Mouse (Mus musculus) embryonic facial prominence, embryonic 14.5 days (tissue): Measurements from ENCODE around the gene Col4a2. TPM values are rescaled to one million over a fixed set of nuclear protein-coding genes. Genes with fewer than 3 reads are reported as not detected.

Source experiments
- ATAC-seq: fragments of 200-750 bp; cut with Nextera tagmentation; 2 replicates; pipeline ENCODE4 v1.8.0; 2017; ENCODE audit warnings: low read depth, moderate number of reproducible peaks, moderate TSS enrichment
- DNase-seq: peaks from one replicate; pipeline ENCODE4 v3.0.0-alpha.2; 2015; ENCODE audit warnings: low spot score
- H3K27ac ChIP-seq: fragments of 300-500 bp; sonication (generic); replicated peaks from 2 replicates; pipeline ENCODE4 v1.5.1; 2014; ENCODE audit warnings: low read depth, mild to moderate bottlenecking, low read length, moderate library complexity
- H3K27me3 ChIP-seq: fragments of 300-500 bp; sonication (generic); replicated peaks from 2 replicates; pipeline ENCODE4 v1.6.1; 2014; ENCODE audit warnings: low read length; ENCODE audit not compliant: control insufficient read depth, insufficient read depth
- H3K36me3 ChIP-seq: fragments of 300-500 bp; sonication (generic); 2 replicates; pipeline ENCODE4 v1.6.1; 2014; ENCODE audit warnings: low read length, mixed read lengths; ENCODE audit not compliant: control insufficient read depth, insufficient read depth
- H3K4me1 ChIP-seq: fragments of 300-500 bp; sonication (generic); 2 replicates; pipeline ENCODE4 v1.6.1; 2014; ENCODE audit warnings: antibody characterized with exemption, low read length; ENCODE audit not compliant: control insufficient read depth, insufficient read depth
- H3K4me2 ChIP-seq: fragments of 300-500 bp; sonication (generic); 2 replicates; pipeline ENCODE4 v1.6.1; 2014; ENCODE audit warnings: low read depth, mild to moderate bottlenecking, low read length, moderate library complexity, mixed read lengths
- H3K4me3 ChIP-seq: fragments of 300-500 bp; sonication (generic); 2 replicates; pipeline ENCODE4 v1.5.1; 2014; ENCODE audit warnings: low read depth, mild to moderate bottlenecking, low read length
- H3K9ac ChIP-seq: fragments of 300-500 bp; sonication (generic); 2 replicates; pipeline ENCODE4 v1.6.1; 2014; ENCODE audit warnings: low read depth, mild to moderate bottlenecking, low read length, moderate library complexity, mixed read lengths
- H3K9me3 ChIP-seq: fragments of 300-500 bp; sonication (generic); 2 replicates; pipeline ENCODE4 v1.6.1; 2016; ENCODE audit warnings: low read length; ENCODE audit not compliant: control insufficient read depth
- WGBS: fragments of 180-500 bp; shearing (Covaris S2); extraction: QIAGEN DNeasy Blood & Tissue Kit; methylation state at CpG from one replicate; pipeline ENCODE4 v1.1.7; 2014; 5-methylcytosine and 5-hydroxymethylcytosine counted together
- polyA plus RNA-seq: library from polyadenylated mRNA; unstranded; fragments of >200 nt; fragmentation: Nextera tagmentation; extraction: Ambion mirVana; gene quantifications from 2 replicates; pipeline ENCODE4 v1.2.1, GENCODE M21; 2014

Gene Col4a2
- polyA plus RNA-seq, 1 experiment from 2014 or later, result 95.9 TPM

DNA sequence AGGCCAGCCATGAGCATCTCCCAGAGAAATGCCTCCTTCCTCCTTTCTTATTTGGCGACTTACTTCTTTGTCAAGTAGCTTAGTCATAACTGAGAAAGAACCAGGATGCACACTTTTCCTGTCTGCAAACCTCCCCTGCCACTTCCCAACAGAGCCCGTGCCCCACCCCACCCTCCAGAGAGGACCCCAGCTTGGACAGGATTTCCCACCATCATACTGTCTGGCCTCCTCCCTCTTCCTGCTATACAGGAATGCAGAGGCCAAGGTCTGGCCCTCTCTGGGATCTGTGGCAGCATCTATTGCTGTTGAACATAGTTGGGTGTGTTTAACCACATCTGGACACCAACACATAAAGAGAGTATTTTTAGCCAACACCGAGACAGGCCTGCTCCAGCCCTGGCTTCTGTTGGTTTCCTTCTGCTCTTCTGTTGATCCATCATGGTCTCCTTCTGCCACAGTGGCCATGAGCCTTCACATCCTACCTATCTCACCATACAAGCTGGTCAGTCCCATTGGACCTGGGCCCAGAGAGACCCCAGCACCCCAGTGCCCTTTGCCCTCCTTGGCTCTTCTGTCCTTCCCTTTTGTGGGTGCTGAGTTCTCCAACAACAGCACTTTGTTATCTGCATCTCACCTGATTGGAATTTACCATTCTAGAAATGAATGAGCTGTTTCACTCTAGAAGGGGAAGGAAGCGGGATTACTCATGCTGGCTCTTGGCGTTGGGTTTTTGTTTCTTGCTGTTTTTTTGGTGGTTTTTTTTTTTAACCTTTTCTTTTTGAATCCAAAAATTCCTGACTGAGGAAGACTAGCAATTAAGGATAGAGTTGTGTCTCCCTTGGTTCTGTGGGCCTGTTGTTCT is 10.3 kb downstream of the Col4a2 start:
- H3K4me1 ChIP-seq, result peaks cover 25% of the 10 kb centered on the region
- WGBS, result 82% methylated on average over 5 of the region's 5 CpGs
- H3K9ac ChIP-seq, result no peak overlapping the region
- H3K27ac ChIP-seq, result no peak overlapping the region
- no peak overlapping the region for H3K4me3 ChIP-seq
- H3K4me2 ChIP-seq, result no peak overlapping the region
- no peaks in the 10 kb centered on the region for H3K36me3 ChIP-seq
- DNase-seq (no peak), ATAC-seq (no peak)
- no peaks in the 10 kb centered on the region for H3K9me3 ChIP-seq
- no peaks in the 10 kb centered on the region for H3K27me3 ChIP-seq

DNA sequence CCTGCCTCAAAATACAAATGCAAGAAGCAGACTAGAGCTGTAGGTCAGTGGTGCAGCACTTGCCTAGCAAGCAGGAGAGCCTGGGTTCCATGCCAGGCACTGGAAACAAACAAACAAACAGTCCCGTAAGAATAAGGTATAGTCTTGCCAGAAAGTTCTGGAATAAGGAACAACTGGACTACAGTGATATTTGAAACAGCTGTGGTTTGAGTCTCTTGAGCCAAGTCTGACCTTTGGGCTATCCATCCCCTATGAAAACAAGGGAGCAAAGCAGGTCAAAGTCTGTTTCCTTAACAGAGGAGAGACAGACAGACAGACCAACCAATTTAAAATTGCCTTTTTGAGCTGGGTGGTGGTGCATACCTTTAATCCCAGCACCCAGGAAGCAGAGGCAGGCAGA is 11.1 kb downstream of the Col4a2 start:
- ATAC-seq (no peak), DNase-seq (no peak)
- no peaks in the 10 kb centered on the region for H3K27me3 ChIP-seq
- H3K9me3 ChIP-seq, result no peaks in the 10 kb centered on the region
- WGBS, result 86% methylated on average over 1 of the region's 1 CpGs
- no peak overlapping the region for H3K27ac ChIP-seq
- H3K4me1 ChIP-seq, result peaks cover 30% of the 10 kb centered on the region
- H3K36me3 ChIP-seq, result no peaks in the 10 kb centered on the region
- H3K9ac ChIP-seq, result no peak overlapping the region
- no peak overlapping the region for H3K4me3 ChIP-seq
- H3K4me2 ChIP-seq, result no peak overlapping the region

DNA sequence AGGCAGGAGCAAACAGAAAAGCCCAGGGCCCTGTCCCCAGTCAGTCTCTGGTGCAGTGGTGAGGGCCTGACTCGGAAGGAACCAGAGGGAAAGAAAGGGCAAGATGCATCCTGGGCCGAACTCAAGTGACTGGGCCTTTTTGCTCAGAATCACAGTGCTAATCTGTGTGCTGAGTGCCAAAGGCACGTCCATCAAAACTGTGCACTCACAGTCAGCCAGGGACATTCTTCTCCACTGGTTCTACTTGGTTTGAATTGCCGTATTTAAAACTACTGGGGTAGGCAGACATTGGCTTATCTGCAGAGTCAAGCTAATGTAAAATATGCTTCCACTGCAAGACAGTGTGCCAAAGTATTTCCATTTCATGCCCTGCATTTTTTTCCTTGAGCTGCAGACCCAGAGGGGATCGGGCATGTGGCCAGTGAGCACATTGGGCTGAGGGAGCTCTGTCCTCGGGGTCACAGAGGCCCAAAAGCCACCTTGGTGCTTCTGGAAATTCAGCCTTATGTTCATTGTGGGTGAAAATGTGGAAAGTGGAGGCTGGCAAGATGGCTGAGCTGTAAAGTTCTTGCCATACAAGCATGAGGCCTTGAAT is 12.3 kb downstream of the Col4a2 start:
- no peaks in the 10 kb centered on the region for H3K9me3 ChIP-seq
- H3K9ac ChIP-seq, result no peak overlapping the region
- DNase-seq (no peak), ATAC-seq (no peak)
- WGBS, result 62% methylated on average over 6 of the region's 6 CpGs
- peaks cover 35% of the 10 kb centered on the region for H3K4me1 ChIP-seq
- H3K27me3 ChIP-seq, result no peaks in the 10 kb centered on the region
- H3K36me3 ChIP-seq, result no peaks in the 10 kb centered on the region
- H3K27ac ChIP-seq, result no peak overlapping the region; the same call in 1 of the 2 replicates
- H3K4me3 ChIP-seq, result no peak overlapping the region
- no peak overlapping the region for H3K4me2 ChIP-seq

DNA sequence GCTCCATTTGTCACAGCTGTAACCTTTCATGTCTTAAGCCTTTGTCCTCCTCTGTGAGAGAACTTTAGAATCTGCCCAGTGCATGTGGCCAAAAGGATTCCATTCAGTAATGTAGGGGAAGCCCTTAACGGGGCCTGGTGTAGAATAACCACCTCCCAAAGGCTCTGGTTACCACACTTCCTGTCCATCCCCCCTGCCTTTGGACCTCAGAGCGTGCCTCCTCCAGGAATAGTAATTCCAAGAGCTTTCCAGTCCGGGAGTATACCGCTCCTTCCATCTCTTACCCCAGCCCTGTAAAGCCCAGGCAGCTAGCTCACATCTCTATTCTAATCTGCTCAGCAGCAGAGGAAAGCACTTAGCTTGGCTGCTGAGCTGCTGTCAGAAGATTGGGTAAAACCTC is 14.7 kb downstream of the Col4a2 start:
- Histone ChIP-seq H3K9ac (no peak overlapping the region), H3K4me1 (peaks cover 41% of the 10 kb centered on the region), H3K36me3 (no peaks in the 10 kb centered on the region), H3K9me3 (no peaks in the 10 kb centered on the region), H3K27ac (peak overlapping the region; percentile 55; the same call in 1 of the 2 replicates), H3K4me3 (no peak overlapping the region), H3K4me2 (no peak overlapping the region), H3K27me3 (no peaks in the 10 kb centered on the region)
- peak; percentile 69 for DNase-seq
- ATAC-seq, result peak; percentile 81
- 21% methylated on average over 4 of the region's 4 CpGs for WGBS

DNA sequence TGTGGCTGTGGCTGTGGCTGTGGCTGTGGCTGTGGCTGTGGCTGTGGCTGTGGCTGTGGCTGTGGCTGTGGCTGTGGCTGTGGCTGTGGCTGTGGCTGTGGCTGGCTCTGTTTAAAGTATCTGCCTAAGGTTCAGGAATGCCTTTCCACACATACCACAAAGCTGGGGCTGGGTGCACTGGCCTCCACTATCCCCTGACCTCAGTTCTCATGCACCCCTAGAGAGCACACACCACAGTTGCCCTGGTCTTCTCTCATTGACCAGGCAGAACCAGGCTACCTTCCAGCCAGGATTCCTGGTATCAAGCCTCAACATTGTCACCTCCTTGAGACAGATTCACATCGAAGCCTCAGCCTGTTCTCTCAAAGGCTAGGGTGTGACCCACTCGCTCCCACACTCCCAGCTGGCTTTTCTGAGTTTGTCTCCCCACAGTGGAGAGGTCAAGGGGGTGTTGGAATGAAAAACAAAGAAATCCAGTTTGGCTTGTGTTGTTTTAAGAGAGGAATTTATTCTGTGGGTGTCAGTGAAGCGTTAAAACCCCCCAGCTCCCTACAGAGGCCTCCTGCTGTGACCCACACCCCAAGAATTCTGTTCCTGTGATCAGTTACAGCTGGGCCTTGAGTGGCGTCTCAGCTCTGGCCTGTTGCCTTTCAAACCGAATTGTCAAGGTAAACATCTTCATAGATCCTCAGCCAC is 15.3 kb downstream of the Col4a2 start:
- Histone ChIP-seq H3K27me3 (no peaks in the 10 kb centered on the region), H3K4me1 (peaks cover 41% of the 10 kb centered on the region), H3K9me3 (no peaks in the 10 kb centered on the region), H3K9ac (peak overlapping the region; percentile 38; the same call in 1 of the 2 replicates), H3K4me2 (no peak overlapping the region), H3K36me3 (no peaks in the 10 kb centered on the region), H3K27ac (peak overlapping the region; percentile 55; the same call in 1 of the 2 replicates), H3K4me3 (no peak overlapping the region)
- DNase-seq, result peak; percentile 61
- 32% methylated on average over 5 of the region's 5 CpGs for WGBS
- ATAC-seq, result no peak

DNA sequence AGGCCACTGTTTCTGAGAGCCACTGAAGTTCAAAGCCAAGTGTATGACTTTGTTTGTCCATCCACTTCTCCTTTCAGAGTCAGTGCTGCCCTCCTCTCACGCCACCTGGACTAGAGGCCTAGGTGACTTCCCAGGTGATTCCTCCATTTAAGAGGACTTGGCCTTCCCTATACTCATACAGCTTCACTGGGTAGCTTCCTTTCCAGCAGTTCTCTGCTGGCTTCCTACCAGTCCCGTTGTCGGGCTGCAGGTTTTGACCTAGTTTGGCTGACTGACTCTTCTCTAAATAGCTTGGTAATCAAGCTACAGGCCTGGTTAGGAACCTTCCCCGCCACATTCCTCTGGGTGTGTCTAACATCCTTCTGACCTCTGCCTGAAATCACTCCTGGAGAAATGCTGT is 19.0 kb downstream of the Col4a2 start:
- Histone ChIP-seq H3K27me3 (no peaks in the 10 kb centered on the region), H3K36me3 (no peaks in the 10 kb centered on the region), H3K9me3 (no peaks in the 10 kb centered on the region), H3K9ac (no peak overlapping the region), H3K4me1 (peaks cover 27% of the 10 kb centered on the region), H3K4me2 (no peak overlapping the region), H3K4me3 (no peak overlapping the region), H3K27ac (no peak overlapping the region)
- no peak for ATAC-seq
- no peak for DNase-seq
- WGBS, result 56% methylated on average over 4 of the region's 4 CpGs

DNA sequence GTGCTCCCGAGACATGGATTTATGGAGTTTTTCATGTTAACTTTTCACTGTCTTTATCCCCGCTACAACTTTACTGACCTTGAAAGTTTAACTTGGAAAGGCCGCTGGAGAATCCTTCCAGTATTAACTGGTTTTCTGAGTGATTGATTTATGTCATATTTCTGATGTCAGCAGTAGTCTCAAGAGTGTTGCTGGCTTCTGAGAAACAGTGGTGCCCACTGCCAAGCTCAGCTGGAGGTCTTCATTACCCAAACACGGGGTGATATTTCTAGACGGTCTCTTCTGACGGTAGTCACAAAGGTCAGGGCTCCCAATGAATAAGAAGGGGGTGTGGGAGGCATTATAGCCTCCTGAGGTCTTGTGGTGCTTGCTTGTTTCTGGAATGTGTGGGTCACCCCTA is 21.1 kb downstream of the Col4a2 start:
- no peak overlapping the region for H3K27ac ChIP-seq
- H3K36me3 ChIP-seq, result no peaks in the 10 kb centered on the region
- WGBS, result 75% methylated on average over 6 of the region's 6 CpGs
- DNase-seq (no peak), ATAC-seq (no peak)
- no peak overlapping the region for H3K4me2 ChIP-seq
- no peaks in the 10 kb centered on the region for H3K9me3 ChIP-seq
- H3K9ac ChIP-seq, result no peak overlapping the region
- peaks cover 20% of the 10 kb centered on the region for H3K4me1 ChIP-seq
- no peak overlapping the region for H3K4me3 ChIP-seq
- no peaks in the 10 kb centered on the region for H3K27me3 ChIP-seq

GRCm38 (mm10) chr8:11334493-11334892 is 21.9 kb downstream of the Col4a2 start:
- no peak overlapping the region for H3K4me2 ChIP-seq
- no peaks in the 10 kb centered on the region for H3K9me3 ChIP-seq
- no peak for ATAC-seq
- no peaks in the 10 kb centered on the region for H3K27me3 ChIP-seq
- no peak overlapping the region for H3K9ac ChIP-seq
- peaks cover 17% of the 10 kb centered on the region for H3K4me1 ChIP-seq
- H3K27ac ChIP-seq, result no peak overlapping the region
- H3K4me3 ChIP-seq, result no peak overlapping the region
- WGBS, result 81% methylated on average over 3 of the region's 3 CpGs
- DNase-seq, result no peak
- H3K36me3 ChIP-seq, result no peaks in the 10 kb centered on the region
